Mouse (Mus musculus): ENCODE measurements at regions not wholly inside any gene's neighbourhood (a gene's known extent, or its start where the extent isn't known, plus 50 kb on each side); places are given as distances from the start of the nearest gene placed in this dataset.

GRCm38 (mm10) chr8:46908186-46908585 is 78.5 kb upstream of the Enpp6 start:
- TF ChIP-seq CTCF (IDR thresholded peaks at IDR 0.05; ENCODE audit: control insufficient read depth, insufficient read depth, insufficient read length), result no peak
- TF ChIP-seq MAX (IDR thresholded peaks at IDR 0.05), result no peak
- TF ChIP-seq USF1 (IDR thresholded peaks at IDR 0.05; ENCODE audit: low read depth), result no peak
- TF ChIP-seq CEBPB (IDR thresholded peaks at IDR 0.05; ENCODE audit: low read depth), result no peak
- no peak for TF ChIP-seq MYOG (IDR thresholded peaks at IDR 0.05; ENCODE audit: control insufficient read depth, extremely low read depth, insufficient read length)

All from C2C12 (cell line).